21 mouse cellular contexts compared by ENCODE assay signal in the genomic region with DNA sequence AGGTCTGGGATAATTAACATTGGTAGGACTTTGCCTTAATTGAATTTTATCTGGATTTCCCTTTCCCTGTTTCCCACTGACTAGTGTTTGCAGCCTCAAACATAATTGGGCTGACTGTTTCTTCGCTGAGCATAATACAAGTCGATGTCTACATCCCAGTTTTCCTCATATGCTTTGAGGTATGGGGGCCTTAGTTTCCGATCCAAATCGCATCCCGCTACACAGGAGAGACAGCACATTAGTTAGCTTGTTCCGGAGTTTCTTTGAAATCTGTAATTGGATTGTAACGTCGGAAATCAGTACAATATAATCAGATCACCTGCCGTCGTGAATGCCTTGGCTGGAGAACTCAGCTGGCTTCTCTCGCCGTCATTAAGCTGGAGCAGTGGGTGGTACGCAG. TPM values are rescaled to one million over a fixed set of nuclear protein-coding genes. Genes with fewer than 3 reads are reported as not detected.
DNase-seq lines count a peak whose midpoint lies in the region; ATAC-seq and TF ChIP-seq lines count a peak whose summit lies in the region.
"Had no signal": no experiment of that assay in that cellular context is flagged by ENCODE, and none has a peak within 500 bp of the region (broad histone marks: within the 10 kb centered on the region; RNA-seq: fewer than 3 reads in every experiment).

No protein-coding gene starts in this region.

- H3K9me3 ChIP-seq in heart, embryonic 12.5 days (replicated peaks) = peaks cover 5% of the 10 kb centered on the region
- no peaks in the 10 kb centered on the region for H3K9me3 ChIP-seq in midbrain, embryonic 11.5 days (ENCODE audit: control insufficient read depth, low read length)
- no peaks in the 10 kb centered on the region for H3K9me3 ChIP-seq in midbrain, embryonic 15.5 days
- no peaks in the 10 kb centered on the region for H3K9me3 ChIP-seq in midbrain, embryonic 16.5 days (replicated peaks; ENCODE audit: control insufficient read depth, low read length, poor library complexity, severe bottlenecking)
- H3K9me3 ChIP-seq: embryonic facial prominence, embryonic 12.5 days; forebrain, embryonic 12.5 days had no signal

- no peak for TF ChIP-seq POLR2A in cortical plate, adult 2 months (IDR thresholded peaks at IDR 0.05; ENCODE audit: extremely low read depth, insufficient read depth, low read length)

- ATAC-seq in heart, embryonic 12.5 days (ENCODE audit: insufficient number of reproducible peaks, low FRiP score) = no peak
- no peak for ATAC-seq in midbrain, embryonic 11.5 days (ENCODE audit: low FRiP score)
- ATAC-seq in midbrain, embryonic 15.5 days (replicated peaks) = no peak
- peak; percentile 20; the same call in 1 of the 2 replicates for ATAC-seq in midbrain, embryonic 16.5 days
- ATAC-seq: inflammation-experienced regulatory T-cells, adult 6 months had no signal

- H3K9ac ChIP-seq in heart, embryonic 12.5 days = no peak overlapping the region
- H3K9ac ChIP-seq in midbrain, embryonic 11.5 days (ENCODE audit: low read length) = no peak overlapping the region
- no peak overlapping the region for H3K9ac ChIP-seq in midbrain, embryonic 15.5 days
- no peak overlapping the region; the same call in 1 of the 2 replicates for H3K9ac ChIP-seq in midbrain, embryonic 16.5 days (ENCODE audit: low read depth, low read length)
- H3K9ac ChIP-seq: embryonic facial prominence, embryonic 12.5 days; forebrain, embryonic 12.5 days had no signal

- intact Hi-C loops in gastrocnemius, postnatal 14 days (cut with DNase I; ENCODE audit: low total_unique reads) = no loop called here

- peak; percentile 22 for DNase-seq in heart, adult 11 months
- peak; percentile 80 for DNase-seq in midbrain, embryonic 11.5 days (ENCODE audit: low spot score, missing footprints)
- no peak for DNase-seq in gastrocnemius, postnatal 14 days
- DNase-seq: adrenal gland, postnatal 25 days; cerebellum, adult 9-11 months; gastrocnemius, postnatal 10 days; heart, adult 2 months; kidney, adult 18-20 months; lung, postnatal 4 days; right cerebral cortex, postnatal 25 days; spleen, adult 18-20 months had no signal

- 49% methylated on average over 13 of the region's 13 CpGs for WGBS in heart, embryonic 12.5 days
- 43% methylated on average over 13 of the region's 13 CpGs for WGBS in midbrain, embryonic 11.5 days
- WGBS in midbrain, embryonic 15.5 days = 18% methylated on average over 13 of the region's 13 CpGs
- 15% methylated on average over 13 of the region's 13 CpGs for WGBS in midbrain, embryonic 16.5 days

- H3K36me3 ChIP-seq in heart, embryonic 12.5 days = peaks cover 7% of the 10 kb centered on the region; the same call in 1 of the 2 replicates
- no peaks in the 10 kb centered on the region for H3K36me3 ChIP-seq in midbrain, embryonic 11.5 days (ENCODE audit: control insufficient read depth, insufficient read depth, low read length)
- H3K36me3 ChIP-seq in midbrain, embryonic 15.5 days (replicated peaks) = no peaks in the 10 kb centered on the region
- no peaks in the 10 kb centered on the region for H3K36me3 ChIP-seq in midbrain, embryonic 16.5 days (ENCODE audit: control insufficient read depth, insufficient read depth, low read length)
- H3K36me3 ChIP-seq: embryonic facial prominence, embryonic 12.5 days had no signal

- no peak overlapping the region for H3K4me2 ChIP-seq in heart, embryonic 12.5 days
- H3K4me2 ChIP-seq in midbrain, embryonic 11.5 days = no peak overlapping the region
- no peak overlapping the region for H3K4me2 ChIP-seq in midbrain, embryonic 15.5 days
- no peak overlapping the region for H3K4me2 ChIP-seq in midbrain, embryonic 16.5 days (ENCODE audit: low read length)
- H3K4me2 ChIP-seq: embryonic facial prominence, embryonic 12.5 days; forebrain, embryonic 12.5 days had no signal

- H3K4me1 ChIP-seq in heart, embryonic 12.5 days (replicated peaks) = peaks cover 8% of the 10 kb centered on the region
- no peaks in the 10 kb centered on the region for H3K4me1 ChIP-seq in midbrain, embryonic 11.5 days (ENCODE audit: control insufficient read depth, insufficient read depth, low read length)
- peaks cover 11% of the 10 kb centered on the region; the same call in 1 of the 2 replicates for H3K4me1 ChIP-seq in midbrain, embryonic 15.5 days
- peaks cover 5% of the 10 kb centered on the region for H3K4me1 ChIP-seq in cortical plate, adult 2 months (ENCODE audit: control insufficient read depth, insufficient read depth, low read length)
- peaks cover 6% of the 10 kb centered on the region; the same call in 1 of the 2 replicates for H3K4me1 ChIP-seq in midbrain, embryonic 16.5 days (ENCODE audit: control insufficient read depth, insufficient read depth, low read length)

- no peak for TF ChIP-seq CTCF in cortical plate, adult 2 months (IDR thresholded peaks at IDR 0.05; ENCODE audit: extremely low read depth, insufficient read depth, low read length)

- H3K27me3 ChIP-seq in heart, embryonic 12.5 days (replicated peaks) = no peaks in the 10 kb centered on the region
- no peaks in the 10 kb centered on the region for H3K27me3 ChIP-seq in midbrain, embryonic 11.5 days (ENCODE audit: control insufficient read depth, insufficient read depth, low read length)
- no peaks in the 10 kb centered on the region for H3K27me3 ChIP-seq in midbrain, embryonic 15.5 days (replicated peaks)
- H3K27me3 ChIP-seq in midbrain, embryonic 16.5 days (ENCODE audit: control insufficient read depth, insufficient read depth, low read depth, low read length) = no peaks in the 10 kb centered on the region
- H3K27me3 ChIP-seq: embryonic facial prominence, embryonic 12.5 days; forebrain, embryonic 12.5 days had no signal

- H3K27ac ChIP-seq in heart, embryonic 12.5 days (ENCODE audit: poor library complexity, severe bottlenecking) = no peak overlapping the region
- no peak overlapping the region for H3K27ac ChIP-seq in midbrain, embryonic 11.5 days (ENCODE audit: low read depth, low read length)
- no peak overlapping the region for H3K27ac ChIP-seq in midbrain, embryonic 15.5 days
- 0 out of 2 replicates have a peak overlapping the region, but pooled peaks have one; percentile 10 for H3K27ac ChIP-seq in cortical plate, adult 2 months (ENCODE audit: insufficient read depth, low read length)
- H3K27ac ChIP-seq in midbrain, embryonic 16.5 days (ENCODE audit: low read length) = peak overlapping the region; percentile 30
- H3K27ac ChIP-seq: embryonic facial prominence, embryonic 12.5 days; forebrain, embryonic 12.5 days; heart, adult 2 months; kidney, postnatal 0 days had no signal

- no peak overlapping the region for H3K4me3 ChIP-seq in heart, embryonic 12.5 days
- H3K4me3 ChIP-seq in midbrain, embryonic 11.5 days (ENCODE audit: low read depth, low read length) = no peak overlapping the region
- no peak overlapping the region for H3K4me3 ChIP-seq in midbrain, embryonic 15.5 days
- H3K4me3 ChIP-seq in cortical plate, adult 2 months (ENCODE audit: insufficient read depth, low read length) = no peak overlapping the region
- H3K4me3 ChIP-seq in midbrain, embryonic 16.5 days (ENCODE audit: low read depth, low read length) = no peak overlapping the region
- H3K4me3 ChIP-seq: embryonic facial prominence, embryonic 12.5 days; forebrain, embryonic 12.5 days; heart, adult 2 months had no signal

RNA-seq across cellular contexts. Expression of gene Fam13c, which starts 59.0 kb away (rescaled TPM):
- polyA plus RNA-seq in heart, embryonic 12.5 days (2016; fragmentation: Nextera tagmentation; extraction: Ambion mirVana) = 10.0 TPM in 2 replicates
- 18.6 and 19.3 TPM in 2 replicates for polyA plus RNA-seq in midbrain, embryonic 11.5 days (2014; fragmentation: Nextera tagmentation; extraction: Ambion mirVana)
- 31.1 and 36.0 TPM in 2 replicates for polyA plus RNA-seq in midbrain, embryonic 15.5 days (2015; fragmentation: Nextera tagmentation; extraction: Ambion mirVana)
- polyA plus RNA-seq in cortical plate, adult 2 months (2012; rRNA removed) = 27.7 and 28.2 TPM in 2 replicates
- polyA plus RNA-seq in midbrain, embryonic 16.5 days (2015; fragmentation: Nextera tagmentation; extraction: Ambion mirVana) = 33.6 and 36.6 TPM in 2 replicates
- total RNA-seq in gastrocnemius, postnatal 14 days (2021) = 1 to 10 TPM; 5.3 to 6.0 TPM
- total RNA-seq: megakaryocyte-erythroid progenitor cell, adult 5-6 weeks; neutrophil, adult 5-6 weeks had no signal
- polyA plus RNA-seq: inflammation-experienced regulatory T-cells, adult 6 months had no signal

Comparison
In these comparisons a context has a peak if more than half of its experiments do, and no peak if none do; other contexts are left out.
1. H3K27ac ChIP-seq: peak in cortical plate, adult 2 months (single experiment) and midbrain, embryonic 16.5 days (single experiment); none in heart, embryonic 12.5 days (single experiment), midbrain, embryonic 11.5 days (single experiment) and midbrain, embryonic 15.5 days (single experiment).